Mouse (Mus musculus): ENCODE results near the gene 5031410I06Rik. TPM values are rescaled to one million over a fixed set of nuclear protein-coding genes. Genes with fewer than 3 reads are reported as not detected.
"Not testable (repeated sequence)": the region's sequence is repeated elsewhere in the genome, so short reads cannot be mapped to it uniquely, and the experiment has no call there.

Gene 5031410I06Rik
- not detected for total RNA-seq (2021)
- long read RNA-seq, experiment 1 = 0 reads
- long read RNA-seq, experiment 2 = 0 reads

DNA sequence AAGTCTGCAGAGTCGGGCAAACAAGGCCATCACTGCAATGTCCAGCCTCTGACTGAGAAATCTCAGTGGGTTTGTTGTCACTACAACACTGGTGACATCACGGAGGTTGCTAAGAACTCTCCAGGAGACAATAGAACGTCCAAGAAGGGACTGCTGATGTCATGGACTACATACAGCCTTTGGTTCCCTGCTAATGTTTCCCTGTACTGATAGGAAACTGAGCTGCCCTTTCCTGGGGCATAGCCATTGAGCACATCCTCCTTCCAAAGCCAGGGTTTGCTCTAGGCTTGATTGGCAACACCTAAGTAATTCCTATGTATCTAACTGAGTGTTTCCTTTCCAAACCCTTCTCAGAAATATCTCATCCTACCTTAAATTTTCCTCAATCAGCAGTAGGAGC, at the start of gene 5031410I06Rik:
Gene 5031410I06Rik (minus strand): TSS at position 101 of the 400 bp plus-strand sequence.
- not testable (repeated sequence) for DNase-seq (ENCODE audit: low spot score)

DNA sequence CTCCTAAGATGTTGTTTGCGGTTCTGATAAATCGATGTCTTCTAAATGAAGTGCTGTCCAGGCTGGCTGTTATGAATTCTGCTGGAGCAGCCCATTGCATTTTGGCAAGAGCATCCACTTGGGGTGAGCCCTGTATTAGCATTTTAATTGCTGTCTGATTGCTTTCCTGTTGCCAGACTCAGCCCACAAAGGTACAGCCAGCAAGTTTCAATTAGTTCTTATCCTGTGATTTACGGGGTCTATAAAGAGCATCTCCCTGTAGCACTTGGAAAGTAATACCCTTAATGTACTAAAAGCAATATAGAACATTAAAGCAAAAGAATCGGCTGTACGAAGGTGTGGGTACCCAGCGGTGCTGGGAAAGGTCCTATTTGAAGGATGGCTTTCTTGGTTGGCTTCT, 37.7 kb upstream of the 5031410I06Rik start:
- DNase-seq (ENCODE audit: low spot score) = no peak

DNA sequence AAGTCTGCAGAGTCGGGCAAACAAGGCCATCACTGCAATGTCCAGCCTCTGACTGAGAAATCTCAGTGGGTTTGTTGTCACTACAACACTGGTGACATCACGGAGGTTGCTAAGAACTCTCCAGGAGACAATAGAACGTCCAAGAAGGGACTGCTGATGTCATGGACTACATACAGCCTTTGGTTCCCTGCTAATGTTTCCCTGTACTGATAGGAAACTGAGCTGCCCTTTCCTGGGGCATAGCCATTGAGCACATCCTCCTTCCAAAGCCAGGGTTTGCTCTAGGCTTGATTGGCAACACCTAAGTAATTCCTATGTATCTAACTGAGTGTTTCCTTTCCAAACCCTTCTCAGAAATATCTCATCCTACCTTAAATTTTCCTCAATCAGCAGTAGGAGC, 16.2 kb upstream of the 5031410I06Rik start, which contains the start of gene Gm10220:
Gene Gm10220 (minus strand): TSS at position 101 of the 400 bp plus-strand sequence.
- DNase-seq (ENCODE audit: low spot score) = not testable (repeated sequence)

DNA sequence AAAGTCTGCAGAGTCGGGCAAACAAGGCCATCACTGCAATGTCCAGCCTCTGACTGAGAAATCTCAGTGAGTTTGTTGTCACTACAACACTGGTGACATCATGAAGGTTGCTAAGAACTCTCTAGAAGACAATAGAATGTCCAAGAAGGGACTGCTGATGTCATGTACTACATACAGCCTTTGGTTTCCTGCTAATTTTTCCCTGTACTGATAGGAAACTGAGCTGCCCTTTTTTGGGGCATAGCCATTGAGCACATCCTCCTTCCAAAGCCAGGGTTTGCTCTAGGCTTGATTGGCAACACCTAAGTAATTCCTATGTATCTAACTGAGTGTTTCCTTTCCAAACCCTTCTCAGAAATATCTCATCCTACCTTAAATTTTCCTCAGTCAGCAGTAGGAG, 16.0 kb downstream of the 5031410I06Rik start, which contains the start of gene Gm10471:
Gene Gm10471 (minus strand): TSS at position 101 of the 400 bp plus-strand sequence.
- not testable (repeated sequence) for DNase-seq (ENCODE audit: low spot score)

DNA sequence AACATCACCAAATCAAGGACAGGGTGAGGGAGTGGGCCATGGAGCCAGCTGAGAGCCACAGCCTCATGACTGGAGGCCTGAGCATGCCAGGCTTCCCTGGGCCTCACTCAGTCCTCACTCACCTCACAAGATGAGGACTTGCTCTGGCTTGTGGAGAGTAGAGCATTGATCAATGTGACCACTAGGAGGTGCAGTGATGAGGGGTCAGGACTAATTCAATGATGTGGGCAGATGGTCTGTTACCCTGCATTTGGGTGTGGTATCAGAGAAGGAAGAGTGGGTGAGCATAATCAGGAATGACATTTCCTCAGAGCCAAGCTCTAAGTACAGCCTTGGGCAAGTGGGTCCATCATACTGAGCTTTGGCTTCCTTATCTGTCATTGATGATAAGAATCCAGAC, 26.1 kb downstream of the 5031410I06Rik start:
- DNase-seq (ENCODE audit: low spot score) = not testable (repeated sequence)

DNA sequence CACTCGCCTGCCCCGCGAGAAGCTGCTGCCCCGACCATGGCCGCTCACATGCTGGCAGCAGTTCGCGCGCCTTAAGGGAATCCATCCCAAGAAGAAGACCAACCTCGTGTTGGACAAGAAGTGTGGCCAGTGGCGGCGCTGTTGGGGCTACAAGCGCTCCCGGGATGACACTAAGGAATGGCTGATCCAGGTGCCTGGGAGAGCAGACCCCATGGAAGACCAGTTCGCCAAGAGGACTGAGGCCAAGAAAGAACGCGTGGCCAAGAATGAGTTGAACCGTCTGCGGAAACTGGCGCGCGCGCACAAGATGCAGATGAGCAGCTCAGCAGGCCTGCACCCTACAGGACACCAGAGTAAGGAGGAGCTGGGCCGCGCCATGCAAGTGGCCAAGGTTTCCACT, 34.4 kb downstream of the 5031410I06Rik start:
- no peak for DNase-seq (ENCODE audit: low spot score)

DNA sequence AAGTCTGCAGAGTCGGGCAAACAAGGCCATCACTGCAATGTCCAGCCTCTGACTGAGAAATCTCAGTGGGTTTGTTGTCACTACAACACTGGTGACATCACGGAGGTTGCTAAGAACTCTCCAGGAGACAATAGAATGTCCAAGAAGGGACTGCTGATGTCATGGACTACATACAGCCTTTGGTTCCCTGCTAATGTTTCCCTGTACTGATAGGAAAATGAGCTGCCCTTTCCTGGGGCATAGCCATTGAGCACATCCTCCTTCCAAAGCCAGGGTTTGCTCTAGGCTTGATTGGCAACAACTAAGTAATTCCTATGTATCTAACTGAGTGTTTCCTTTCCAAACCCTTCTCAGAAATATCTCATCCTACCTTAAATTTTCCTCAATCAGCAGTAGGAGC, 46.7 kb downstream of the 5031410I06Rik start, which contains the start of gene Gm7347:
Gene Gm7347 (minus strand): TSS at position 101 of the 400 bp plus-strand sequence.
- DNase-seq (ENCODE audit: low spot score) = not testable (repeated sequence)

Other genes starting within 250 kb of the 5031410I06Rik start
- gene Gm21663, start 163.0 kb downstream of the 5031410I06Rik start, total RNA-seq (2021) = not detected
- gene Gm21671, start 150.9 kb downstream of the 5031410I06Rik start, total RNA-seq (2021) = not detected
- not detected for gene Gm21680, start 132.7 kb downstream of the 5031410I06Rik start, total RNA-seq (2021)
- gene Gm21698, start 116.7 kb downstream of the 5031410I06Rik start, total RNA-seq (2021) = not detected
- not detected for gene Gm1979, start 100.6 kb downstream of the 5031410I06Rik start, total RNA-seq (2021)
- not detected for gene Gm5862, start 82.4 kb downstream of the 5031410I06Rik start, total RNA-seq (2021)
- not detected for gene Speer4a, start 65.8 kb downstream of the 5031410I06Rik start, total RNA-seq (2021)
- not detected for gene Gm7347, start 46.8 kb downstream of the 5031410I06Rik start, total RNA-seq (2021)
- not detected for gene Gm10471, start 16.1 kb downstream of the 5031410I06Rik start, total RNA-seq (2021)
- gene Gm10220, start 16.1 kb upstream of the 5031410I06Rik start, total RNA-seq (2021) = not detected
- not detected for gene Gm7361, start 152.3 kb upstream of the 5031410I06Rik start, total RNA-seq (2021)